Mouse (Mus musculus): Measurements from ENCODE around the gene Kalrn.

The Kalrn gene

DNA sequence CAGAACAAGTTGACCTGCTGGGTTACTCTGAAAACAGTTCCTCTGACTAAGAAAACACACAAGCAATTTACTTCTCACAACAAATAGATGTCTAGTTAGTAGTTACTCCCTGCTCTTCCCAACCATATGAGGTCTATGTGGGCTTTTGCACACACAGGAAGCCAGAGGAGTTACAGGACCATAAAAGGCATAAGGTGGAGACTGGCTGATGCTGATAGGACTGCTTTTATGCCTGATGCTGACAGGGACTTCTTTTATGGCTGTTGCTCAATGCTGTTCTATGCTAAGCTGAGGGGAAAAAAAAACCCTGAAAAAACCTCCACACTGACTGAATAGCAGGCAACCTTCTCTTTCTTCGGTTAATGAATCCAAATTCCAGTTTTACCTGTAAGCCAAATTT is 270.8 kb downstream of the Kalrn start:
- no peak for DNase-seq

DNA sequence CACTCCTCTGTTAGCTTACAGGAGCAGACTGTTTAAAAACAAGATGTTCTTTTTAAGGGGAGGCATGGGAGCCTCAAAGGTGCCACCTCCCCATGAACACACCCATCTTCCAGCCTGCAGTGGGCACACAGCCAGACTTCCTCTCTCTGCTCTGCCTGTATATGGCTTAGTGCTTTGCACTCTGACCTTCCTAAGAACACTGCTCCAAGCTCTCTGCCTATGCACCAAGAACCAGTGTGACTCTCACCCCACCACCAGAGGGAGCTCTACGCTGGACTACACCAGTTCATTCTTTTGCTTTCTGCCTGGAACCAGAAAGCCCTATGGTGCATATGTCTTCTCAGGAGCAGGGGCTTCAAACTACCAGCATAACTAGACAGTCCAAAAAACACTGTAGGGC is 271.3 kb downstream of the Kalrn start:
- DNase-seq, result no peak

DNA sequence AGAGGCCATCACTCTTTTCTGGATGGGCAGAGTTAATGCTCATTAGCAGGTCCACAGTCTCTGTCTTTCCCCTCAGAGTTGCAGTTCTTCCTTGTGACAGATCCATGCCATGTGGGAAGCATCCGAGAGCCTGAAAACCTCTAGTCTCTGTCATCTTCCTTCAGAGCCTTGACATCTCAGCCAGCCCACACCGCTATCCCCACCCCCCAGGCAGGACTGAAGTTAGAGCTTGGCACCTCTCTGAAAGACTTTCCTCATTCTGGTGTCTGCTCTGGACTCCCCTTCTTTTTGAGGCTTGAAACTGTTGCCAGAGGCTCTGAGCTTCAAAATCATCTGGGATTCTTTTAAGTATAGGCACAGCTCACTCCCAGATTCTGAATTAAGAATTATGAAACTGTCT is 274.1 kb downstream of the Kalrn start:
- no peak for DNase-seq

DNA sequence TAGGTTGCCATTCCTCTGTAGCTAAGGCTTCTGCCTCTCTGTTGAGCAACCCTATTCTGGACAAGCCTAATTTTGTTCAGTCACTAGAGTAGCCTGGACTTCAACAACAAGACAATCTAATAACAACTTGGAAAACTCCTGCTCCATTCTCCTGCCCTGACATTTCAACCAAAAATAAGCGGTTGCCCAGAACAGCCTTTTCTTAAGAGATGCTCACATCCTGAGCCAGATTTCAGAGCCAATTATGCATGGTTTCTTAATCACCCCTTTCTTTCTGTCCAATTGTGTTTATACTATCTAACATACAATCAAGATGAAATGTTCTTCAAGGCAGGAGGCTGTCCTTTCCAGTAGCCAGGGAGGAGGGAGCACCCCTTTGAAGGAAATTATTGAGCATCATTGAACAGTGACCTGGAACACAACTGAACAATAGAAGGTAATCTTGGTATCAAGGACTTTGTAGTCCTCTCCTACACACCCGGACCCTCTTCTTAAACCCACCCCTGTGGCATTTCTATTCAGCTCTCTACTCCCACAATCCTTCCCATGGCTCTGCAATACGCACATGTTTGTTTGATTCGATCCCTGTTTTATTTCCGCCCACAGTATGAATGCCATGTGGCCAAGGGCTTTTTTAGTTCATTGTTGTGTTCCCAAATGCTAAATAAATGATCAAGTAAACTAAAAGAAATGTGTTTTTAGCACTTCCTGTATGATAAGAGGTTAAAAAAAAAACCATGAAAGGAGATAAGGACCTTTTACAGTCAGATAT is 275.2 kb downstream of the Kalrn start:
- DNase-seq, result no peak

DNA sequence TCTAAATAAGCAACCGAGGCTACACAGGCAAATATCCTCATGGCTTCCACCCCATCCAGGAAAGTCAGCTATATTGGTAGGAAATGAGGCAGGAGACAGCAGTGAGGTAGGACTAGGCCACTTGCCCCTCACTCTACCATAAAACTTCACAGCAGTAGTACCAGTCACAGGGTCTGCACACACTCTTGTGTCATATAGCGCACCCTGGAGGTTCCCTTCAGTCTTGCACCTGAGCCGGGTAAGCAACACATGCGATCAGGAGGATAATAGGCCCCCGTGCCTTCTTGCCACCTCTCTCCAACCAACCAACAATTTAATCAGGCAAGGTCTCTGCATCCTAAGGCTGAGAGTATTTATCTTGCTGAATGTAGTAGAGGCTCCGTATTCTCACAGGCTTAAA is 278.8 kb downstream of the Kalrn start:
- DNase-seq, result no peak

DNA sequence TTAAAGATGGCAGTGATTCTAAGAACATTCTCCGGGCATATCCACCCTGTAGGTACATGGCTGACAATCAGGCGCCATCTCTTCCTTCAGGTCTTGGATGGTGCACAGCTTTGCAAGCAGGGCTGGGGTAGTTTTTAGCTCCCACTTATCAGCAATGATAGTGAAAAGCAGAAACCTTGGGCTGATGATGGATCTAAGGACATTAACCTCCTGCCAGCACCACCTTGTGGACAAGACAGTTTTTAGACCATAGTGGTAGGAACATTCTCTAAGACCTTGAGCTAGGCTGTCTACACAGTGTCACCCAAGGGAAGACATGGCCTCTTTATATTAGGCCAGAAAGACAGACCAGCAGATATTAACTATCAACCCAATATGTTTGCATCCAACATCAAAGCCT is 279.7 kb downstream of the Kalrn start:
- no peak for DNase-seq

DNA sequence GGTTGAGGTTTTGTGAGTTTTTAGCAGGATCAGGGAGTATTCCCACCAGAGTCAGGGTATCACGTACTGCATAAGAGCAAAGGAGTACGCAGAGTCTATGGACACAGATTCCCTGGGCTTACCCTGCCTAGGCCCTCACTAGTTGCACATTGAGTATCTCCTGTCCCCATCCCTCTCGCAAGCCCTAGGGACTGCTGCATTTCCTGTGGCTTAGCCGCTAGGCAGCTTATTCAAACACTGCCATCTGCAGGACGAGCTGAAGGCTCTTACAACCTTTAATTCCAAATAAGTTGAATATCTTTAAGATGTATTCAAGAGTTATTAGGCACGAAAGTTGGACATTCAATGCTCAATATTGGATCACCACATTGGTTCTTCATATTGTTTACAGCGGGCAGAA is 283.7 kb downstream of the Kalrn start:
- no peak for DNase-seq

DNA sequence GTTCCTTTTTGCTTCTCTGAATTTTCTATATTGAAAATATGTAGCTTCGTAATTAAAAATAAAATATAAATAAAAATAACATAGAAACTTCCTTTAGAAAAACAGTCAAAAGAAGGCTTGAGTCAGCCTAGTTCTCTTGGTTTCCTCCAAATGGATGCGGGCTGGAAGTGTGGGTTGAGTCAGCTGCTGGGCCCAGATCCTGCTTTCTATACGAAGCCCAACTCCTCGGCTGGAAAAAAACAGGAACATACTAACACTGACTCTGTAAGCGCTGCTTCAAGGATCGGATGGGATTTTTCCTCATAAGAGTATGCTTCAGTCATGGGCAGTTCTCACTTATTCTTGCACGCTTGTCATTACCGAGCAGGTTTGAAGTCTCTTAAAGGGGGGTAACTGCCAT is 291.3 kb downstream of the Kalrn start:
- no peak for DNase-seq

DNA sequence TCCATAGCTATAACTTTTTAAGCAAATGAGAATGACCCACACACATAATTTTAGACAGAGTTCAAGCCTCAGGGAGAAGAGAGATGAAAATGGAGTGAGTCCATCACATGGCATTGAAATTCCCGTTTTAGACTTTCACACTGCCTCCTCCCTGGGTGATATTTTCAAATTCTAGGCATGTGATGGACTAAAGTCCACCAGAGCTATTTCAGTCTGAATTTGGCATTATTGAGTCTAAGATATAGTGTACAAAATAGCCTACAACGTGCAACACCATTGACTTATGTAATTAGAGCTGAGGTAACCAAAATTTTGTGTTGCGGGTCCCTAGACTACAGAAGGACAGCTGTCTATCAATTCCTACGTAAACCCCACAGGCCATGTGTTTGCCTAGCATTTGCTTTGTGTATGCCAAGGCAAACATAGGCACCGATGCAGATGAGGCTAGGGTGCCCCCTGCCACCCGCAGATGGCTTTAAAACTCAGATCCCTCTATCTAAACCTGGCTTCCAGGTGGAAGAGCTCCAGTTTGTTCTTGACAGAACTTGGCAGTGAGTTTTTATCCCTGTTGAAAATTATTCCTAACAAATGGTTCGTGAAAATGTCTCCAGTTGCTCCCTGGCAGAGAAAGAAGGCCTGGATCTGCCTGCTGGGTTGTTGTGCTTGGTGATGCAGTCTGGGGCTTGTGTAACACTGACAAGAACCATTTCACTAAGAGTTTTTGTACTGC is 293.5 kb downstream of the Kalrn start:
- no peak for DNase-seq

DNA sequence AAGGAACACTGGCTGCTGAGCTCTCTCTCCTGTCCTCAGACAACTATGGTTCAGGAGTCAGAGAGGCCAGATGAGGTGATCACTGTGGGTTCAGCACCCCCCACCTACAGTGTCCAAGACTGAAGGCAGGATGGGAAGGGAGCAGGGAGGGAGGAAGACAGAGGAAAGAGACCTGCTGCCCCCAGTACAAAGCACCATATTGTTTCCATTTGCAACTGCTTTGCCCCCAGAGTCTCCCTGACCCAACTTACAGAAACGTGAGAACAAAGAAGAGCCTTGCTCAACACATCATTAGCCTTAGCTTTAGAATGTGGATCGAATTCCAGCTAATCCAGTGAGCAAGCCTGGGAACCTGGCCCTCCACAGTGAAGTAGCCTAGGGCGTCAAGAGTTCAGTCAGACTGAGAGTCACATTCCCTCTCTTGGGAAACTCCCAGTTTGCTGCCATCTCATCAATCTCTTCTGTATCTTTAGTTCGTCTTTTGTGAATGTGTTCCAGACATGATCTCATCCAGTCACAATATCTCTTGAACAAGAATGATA is 295.0 kb downstream of the Kalrn start:
- no peak for DNase-seq

DNA sequence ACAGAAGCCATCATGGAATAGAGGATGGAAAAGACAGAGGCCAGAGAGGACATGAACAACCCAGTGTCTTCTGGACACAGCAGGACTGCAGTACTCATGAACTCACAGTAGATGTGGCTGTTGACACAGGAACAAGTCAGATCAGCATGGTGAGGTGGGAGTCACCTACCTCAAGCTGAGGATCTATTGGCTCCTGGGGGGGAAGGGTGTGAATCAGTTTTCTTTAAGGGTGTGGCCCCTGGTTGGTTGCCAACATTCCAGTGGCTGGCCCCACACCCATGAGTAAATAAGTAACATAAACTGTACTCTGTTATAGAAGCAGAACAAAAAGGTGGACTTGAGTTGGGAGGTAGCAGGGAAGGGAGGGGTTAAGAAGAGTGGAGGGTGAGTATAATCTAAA is 298.7 kb downstream of the Kalrn start:
- peak; percentile 39 for DNase-seq

DNA sequence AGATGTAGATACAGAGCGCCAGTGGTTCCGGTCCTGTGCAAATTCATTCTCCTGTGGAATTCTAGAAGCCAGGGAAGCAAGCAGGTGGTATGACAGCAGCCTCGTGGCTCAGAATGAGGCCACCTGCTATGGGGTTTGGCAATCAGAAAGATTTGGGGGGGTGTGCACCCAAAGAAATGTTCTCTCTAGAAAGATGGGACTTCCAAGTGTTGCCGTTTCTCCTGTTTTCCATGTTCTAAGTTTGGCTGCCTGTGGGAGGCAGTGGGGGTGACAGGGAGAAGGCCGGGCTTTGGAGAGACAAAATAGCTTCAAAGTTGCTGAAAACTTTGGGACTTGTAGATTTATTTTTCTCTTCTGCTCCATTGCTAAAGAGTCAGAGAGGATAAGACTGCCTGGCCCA is 301.9 kb downstream of the Kalrn start:
- no peak for DNase-seq

DNA sequence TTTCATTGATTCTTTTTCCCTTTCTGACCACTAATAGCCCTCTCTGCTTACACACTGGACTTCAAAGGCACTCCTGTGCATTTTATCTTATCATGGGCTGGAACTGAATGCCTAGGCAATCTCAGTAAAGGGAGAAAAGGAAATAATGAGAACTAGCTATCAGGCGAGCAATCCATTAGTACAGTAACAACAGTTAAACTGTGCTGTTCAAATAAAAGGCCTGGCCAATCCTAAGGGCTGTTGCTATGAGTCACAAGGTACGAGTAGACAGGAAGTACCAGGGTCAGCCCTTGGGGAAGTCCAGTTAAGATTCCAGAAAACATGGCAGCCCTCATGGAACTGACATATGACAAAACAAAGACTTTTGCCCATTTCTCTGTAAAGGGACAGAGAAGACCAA is 302.7 kb downstream of the Kalrn start:
- no peak for DNase-seq

DNA sequence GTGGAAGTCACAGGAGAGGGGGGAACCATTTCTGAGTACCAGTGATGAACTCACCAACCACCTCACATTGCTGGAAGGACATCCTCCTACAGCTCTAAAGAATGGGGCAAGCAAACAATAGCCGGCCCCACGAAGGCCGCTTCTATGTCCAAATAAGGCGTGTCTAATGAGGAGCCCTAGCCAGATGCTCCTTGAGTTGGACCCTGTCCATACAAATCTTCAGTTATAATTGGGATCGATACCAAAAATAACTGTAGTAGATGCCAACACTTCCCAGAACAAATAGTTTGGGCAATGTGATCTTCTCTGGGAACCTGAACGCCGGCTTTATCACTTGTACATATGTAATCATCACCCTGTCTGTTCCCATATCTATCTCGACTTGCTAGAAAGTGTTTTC is 303.7 kb downstream of the Kalrn start:
- no peak for DNase-seq

DNA sequence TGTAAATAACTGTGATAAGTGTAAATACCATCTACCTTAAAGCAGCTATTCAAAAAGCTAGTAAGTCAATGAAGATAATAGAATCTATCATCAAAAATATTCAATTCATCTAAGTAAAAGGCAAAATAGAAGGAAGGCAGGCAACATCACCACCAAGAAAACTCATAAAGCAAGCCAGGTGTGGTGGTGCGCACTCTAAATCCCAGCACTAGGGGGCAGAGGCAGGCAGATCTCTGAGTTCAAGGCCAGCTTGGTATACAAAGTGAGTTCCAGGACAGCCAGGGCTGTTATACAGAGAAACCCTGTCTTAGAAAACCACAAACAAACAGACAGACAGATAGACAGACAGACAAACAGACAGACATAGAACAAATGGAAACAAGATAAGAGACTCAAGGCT is 305.6 kb downstream of the Kalrn start:
- no peak for DNase-seq

DNA sequence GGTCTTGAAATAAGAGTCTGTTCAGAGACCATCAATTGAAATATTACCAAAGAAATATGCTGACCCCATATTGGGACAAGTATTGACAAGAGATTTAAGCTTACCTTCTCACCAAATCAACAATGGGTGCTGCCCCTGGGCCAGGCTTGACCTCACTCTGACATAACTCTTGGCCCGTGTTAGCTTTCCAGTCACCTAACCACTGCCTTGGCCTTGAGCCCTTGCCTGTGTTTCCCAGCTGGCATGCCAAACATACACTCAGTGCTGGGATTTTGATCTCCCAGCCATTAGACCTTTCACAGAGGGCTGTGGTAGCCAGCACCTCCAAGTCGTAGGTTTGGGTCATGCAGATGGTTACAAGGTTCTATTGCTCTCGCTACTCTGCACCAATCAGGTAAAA is 308.7 kb downstream of the Kalrn start:
- DNase-seq, result no peak

DNA sequence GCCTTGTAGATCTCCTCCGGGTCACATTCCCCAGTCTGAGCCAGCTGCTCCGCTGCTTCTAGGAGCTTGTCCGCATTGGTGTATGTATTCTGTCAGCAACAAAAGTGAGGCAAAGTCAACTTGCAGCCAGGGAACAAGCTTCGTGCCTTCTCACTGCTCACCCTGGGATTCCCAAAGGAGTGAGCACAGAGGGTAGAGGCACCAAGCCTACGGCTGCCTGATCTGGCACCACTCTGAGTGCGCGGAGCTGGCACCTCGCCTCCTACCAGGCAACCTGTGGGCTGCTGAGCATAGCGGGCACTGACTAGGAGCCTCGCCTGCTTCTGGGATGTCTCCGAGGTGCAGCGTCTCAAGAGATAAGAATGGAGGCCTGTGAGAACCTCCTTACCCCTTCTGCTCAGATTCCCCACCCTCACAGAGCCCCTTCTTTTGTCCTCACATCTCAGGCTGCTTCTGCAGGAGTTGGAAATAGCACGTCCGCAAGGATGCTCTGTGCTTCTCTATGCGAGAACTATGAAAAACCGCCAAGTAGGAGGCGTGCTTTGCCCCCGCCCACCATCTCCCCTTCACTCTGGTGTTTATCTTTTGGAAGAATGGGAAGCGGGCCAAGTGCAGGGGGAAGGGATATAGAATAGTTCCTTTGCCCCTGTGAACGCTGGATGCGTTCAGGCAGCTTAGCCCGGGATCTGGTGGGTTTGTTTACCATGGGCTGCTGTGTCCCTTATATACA is 310.4 kb downstream of the Kalrn start:
- no peak for DNase-seq

DNA sequence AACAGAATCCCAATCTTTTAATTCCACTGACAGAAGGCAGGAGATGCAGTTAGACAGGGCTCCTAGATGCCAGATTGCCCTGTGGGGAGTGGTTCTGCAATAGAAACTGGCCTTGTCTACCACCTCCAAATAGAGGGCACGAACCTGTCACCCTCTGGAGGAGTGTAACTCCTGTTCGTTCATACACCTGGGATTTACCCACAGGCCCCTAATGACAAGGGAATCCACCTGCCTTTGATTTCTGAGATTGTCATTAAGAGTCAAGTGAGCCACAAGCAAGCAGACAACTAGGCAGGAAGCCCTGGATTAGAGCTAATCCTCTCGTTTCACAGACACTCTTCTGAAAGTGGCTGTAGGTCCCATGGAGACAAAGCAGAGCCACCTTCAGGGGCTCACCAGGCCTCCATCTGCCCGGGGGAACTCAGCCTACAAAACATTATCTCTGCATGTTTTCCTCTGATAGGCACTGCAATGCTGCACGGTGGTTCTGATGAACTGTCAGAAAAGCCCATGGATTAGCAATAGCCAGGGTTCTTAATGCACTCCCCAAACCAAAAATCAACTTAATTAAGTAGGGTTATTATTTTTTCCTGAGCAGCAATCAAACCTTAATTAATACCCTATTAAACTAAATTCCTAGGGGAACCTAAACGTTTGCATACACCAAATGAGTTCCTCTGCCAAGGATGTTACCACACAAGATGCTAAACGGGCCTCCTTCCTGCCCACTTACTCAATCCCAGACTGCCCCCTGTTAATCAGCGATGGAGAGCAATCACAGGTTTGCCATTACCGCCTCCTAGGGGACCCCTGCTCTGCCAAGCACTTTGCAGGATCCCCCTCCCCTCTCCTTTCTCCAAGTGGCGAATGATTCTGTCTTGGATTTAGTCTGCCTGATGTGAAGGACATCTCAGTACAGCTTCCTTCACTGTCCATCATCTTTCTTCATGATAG is 312.1 kb downstream of the Kalrn start:
- DNase-seq, result no peak

DNA sequence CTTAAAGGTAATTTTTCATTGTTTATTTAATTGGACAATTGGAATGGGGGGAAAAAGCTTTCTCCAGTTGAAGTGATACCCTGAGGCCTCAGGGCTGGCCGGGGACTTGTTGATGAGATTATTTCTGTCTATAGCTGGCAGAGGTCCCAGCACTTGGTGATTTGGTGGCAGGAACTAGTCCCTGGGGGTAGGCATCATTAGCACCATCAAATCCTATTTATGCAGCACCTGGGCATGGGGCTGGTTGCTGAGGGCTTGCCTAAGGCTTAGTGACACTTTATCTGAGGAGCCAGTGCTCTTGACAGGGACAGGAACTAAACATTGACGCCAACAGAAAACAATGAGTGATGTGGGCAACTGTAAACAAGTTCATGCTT is 318.7 kb downstream of the Kalrn start:
- DNase-seq, result no peak

DNA sequence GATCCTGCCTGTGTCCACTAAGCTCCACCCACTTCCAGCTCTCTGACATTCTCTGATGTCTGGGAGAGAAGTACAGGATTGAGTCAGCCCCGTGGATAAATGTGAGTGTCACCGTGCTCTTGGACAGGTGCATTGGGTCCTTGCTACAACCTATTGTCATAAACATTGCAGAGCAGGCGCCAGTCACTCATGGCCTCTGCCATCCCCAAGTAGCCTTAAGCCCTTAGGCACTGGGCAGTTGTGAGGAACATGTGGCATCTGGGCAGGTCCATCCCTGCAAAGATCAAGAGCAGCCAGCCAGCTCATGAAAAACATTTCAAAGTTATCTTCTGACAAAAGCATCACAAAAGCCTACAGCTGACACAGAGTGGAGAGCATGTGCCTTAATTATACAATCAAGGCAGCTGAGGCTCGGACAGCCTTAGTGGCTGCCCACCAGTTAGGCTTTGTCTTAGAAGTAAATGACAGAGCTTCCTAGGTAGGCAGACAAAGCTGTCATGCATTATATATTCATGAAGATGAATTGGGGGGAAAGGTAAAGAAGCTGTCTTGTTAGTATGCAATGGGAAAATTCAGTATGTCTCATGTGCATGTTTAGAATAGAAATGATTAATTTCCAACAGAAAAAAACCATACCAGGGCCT is 319.2 kb downstream of the Kalrn start:
- DNase-seq, result no peak

DNA sequence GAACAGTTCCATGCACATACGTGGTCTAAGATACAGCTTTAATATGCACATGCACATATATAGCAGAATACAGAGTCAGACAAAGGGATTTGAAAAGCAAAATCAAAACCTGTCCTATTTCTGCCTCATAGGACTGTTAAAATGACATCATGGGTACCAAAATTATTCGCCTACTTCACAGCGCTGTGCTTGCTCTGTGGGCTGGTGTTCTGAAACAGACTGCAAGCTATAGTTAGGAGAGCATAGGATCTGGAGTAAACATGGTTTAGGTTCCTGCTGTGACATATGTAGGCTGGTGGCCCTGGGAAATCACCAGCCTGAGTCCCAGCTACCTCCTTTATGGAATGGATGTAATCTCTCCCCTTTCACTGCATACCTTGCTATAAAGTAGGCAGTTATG is 320.7 kb downstream of the Kalrn start:
- no peak for DNase-seq

DNA sequence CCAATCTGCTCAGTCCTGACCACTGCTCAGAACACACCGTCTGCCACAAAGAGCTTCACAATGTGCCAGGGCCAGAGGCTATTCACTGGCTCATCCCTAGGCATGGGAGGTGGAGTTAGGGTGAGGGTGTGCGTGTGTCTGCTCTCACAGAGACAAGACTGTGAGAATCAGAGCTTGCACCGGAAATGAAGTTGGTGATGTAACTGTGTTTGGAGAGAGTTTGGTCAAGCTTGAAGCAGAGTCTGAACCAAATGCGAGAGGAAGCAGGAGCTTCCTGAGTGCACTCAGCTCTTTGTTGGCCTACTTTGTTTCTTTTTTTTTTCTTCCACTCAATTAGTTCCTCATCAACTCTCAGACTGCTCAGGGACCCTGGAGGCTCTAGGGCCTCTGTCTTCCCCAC is 325.1 kb downstream of the Kalrn start:
- DNase-seq, result no peak

Measured in kidney, adult 11 months (tissue).